Mouse (Mus musculus) bone marrow macrophage, adult 2 months (primary cell): Measurements from ENCODE around the gene Sbk3.

Source experiments
- CTCF ChIP-seq: IDR thresholded peaks from 2 replicates; pipeline ENCODE4 v1.5.1; 2012; ENCODE audit warnings: low read depth, mild to moderate bottlenecking, low read length, moderate library complexity
- POLR2A ChIP-seq: IDR thresholded peaks from 2 replicates; pipeline ENCODE4 v1.6.1; 2012; ENCODE audit warnings: mild to moderate bottlenecking, low read depth, low read length, borderline replicate concordance

DNA sequence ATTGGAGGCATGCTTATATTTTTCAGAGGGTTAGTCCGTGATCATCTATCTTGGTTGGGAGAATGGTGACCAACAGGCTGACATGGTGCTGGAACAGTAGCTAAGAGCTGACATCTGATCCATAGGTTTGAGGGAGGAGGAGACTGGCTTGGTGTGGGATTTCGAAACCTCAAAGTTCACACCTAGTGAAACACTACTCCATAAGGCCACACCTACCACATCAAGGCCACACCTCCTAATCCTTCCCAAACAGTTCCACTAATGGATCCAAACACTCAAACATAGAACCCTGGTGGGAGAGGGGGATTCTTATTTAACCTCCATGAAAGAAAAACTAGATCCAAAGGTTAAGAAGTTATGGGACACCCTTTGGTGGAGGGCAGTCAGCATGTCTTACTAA lies 46.0 kb upstream of the Sbk3 start:
- TF ChIP-seq CTCF (no peak), POLR2A (no peak)
